Mouse (Mus musculus) erythroblast, embryonic 14.5 days (primary cell): ENCODE results near the gene Akap6.

Experiments
- GATA1 ChIP-seq: IDR thresholded peaks from 2 replicates; pipeline ENCODE4 v1.6.1; 2012; ENCODE audit warnings: low read length, inconsistent platforms, mixed read lengths
- TAL1 ChIP-seq: IDR thresholded peaks from 3 replicates; pipeline ENCODE4 v1.6.1; 2012; ENCODE audit warnings: low read length, inconsistent platforms, mixed read lengths

DNA sequence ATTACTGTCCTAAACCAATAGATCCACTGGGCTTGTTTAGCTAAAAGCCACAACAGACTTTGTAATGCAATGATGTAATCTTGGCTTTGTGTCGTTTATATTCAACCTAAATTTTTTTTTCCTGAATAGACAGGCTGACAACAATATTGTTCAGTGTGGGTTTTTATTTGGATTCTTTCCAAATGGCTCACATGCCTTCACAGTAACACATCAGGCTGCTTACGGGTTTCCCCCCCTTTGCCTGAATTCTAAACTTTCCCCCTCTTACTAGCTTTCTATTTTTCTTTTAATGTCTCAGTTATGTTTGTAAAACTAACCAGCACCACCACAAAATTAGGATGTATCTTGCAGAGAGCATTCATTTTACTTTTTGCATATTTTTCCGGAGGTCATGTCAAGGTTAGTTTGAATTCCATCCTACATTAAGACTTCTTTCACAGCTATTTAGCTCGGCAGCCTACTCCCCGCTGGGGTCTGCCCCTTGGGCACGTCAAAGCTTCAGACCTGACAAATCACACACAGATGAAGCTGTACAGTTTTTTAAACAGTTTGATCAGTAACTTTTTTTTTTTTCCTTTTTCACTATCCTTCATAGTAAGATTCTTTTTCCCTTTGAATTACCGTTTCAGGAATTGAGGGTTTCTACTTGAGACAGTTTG lies 362.4 kb downstream of the Akap6 start:
- TF ChIP-seq TAL1 (no peak), GATA1 (no peak)
